Mouse (Mus musculus) megakaryocyte progenitor cell, adult 5-6 weeks (primary cell): ENCODE results near the gene Rps17. TPM values are rescaled to one million over a fixed set of nuclear protein-coding genes. Genes with fewer than 3 reads are reported as not detected.

Source experiments
- total RNA-seq, 2 experiments: library from RNA; stranded (forward) in 1 of 2; stranded (reverse) in 1 of 2; fragments of 157-497, 149-512 nt in 1 of 2; fragments of 200-1000 nt in 1 of 2; gene quantifications; 2 replicates each; pipeline versions ENCODE4 v1.2.3 to v1.2.4; 2015 to 2017

The Rps17 gene
- total RNA-seq, 2 experiments from 2014 or later = 3,688 to 4,474 TPM

Other genes starting within 250 kb of the Rps17 start
- gene Slc28a1, start 230.5 kb downstream of the Rps17 start, total RNA-seq (2015) = not detected in 2 replicates
- not detected in 2 replicates for gene Slc28a1, start 230.5 kb downstream of the Rps17 start, total RNA-seq (2017)
- gene Pde8a, start 131.7 kb downstream of the Rps17 start, total RNA-seq (2015) = 7.7 and 9.4 TPM in 2 replicates
- 2.4 and 7.2 TPM in 2 replicates for gene Pde8a, start 131.7 kb downstream of the Rps17 start, total RNA-seq (2017)
- not detected in 2 replicates for gene Cpeb1, start 110.2 kb upstream of the Rps17 start, total RNA-seq (2015)
- gene Cpeb1, start 110.2 kb upstream of the Rps17 start, total RNA-seq (2017) = not detected in 2 replicates
- gene Ap3b2, start 148.7 kb upstream of the Rps17 start, total RNA-seq (2015) = not detected in 2 replicates
- not detected in 2 replicates for gene Ap3b2, start 148.7 kb upstream of the Rps17 start, total RNA-seq (2017)
- not detected in 2 replicates for gene BC048679, start 153.0 kb upstream of the Rps17 start, total RNA-seq (2015)
- not detected in 2 replicates for gene BC048679, start 153.0 kb upstream of the Rps17 start, total RNA-seq (2017)
- gene Fsd2, start 221.7 kb upstream of the Rps17 start, total RNA-seq (2015) = 0.17 TPM in 1 of 2 replicates, not detected in the other
- 0.04 and 0.27 TPM in 2 replicates for gene Fsd2, start 221.7 kb upstream of the Rps17 start, total RNA-seq (2017)
- 12.3 and 13.4 TPM in 2 replicates for gene Whamm, start 226.0 kb upstream of the Rps17 start, total RNA-seq (2015)
- 17.5 and 18.6 TPM in 2 replicates for gene Whamm, start 226.0 kb upstream of the Rps17 start, total RNA-seq (2017)